Mouse (Mus musculus): ENCODE measurements around the gene Itsn1. TPM values are rescaled to one million over a fixed set of nuclear protein-coding genes. Genes with fewer than 3 reads are reported as not detected.

Gene Itsn1
- polyA plus RNA-seq, 1 experiment: 55.2 TPM

DNA sequence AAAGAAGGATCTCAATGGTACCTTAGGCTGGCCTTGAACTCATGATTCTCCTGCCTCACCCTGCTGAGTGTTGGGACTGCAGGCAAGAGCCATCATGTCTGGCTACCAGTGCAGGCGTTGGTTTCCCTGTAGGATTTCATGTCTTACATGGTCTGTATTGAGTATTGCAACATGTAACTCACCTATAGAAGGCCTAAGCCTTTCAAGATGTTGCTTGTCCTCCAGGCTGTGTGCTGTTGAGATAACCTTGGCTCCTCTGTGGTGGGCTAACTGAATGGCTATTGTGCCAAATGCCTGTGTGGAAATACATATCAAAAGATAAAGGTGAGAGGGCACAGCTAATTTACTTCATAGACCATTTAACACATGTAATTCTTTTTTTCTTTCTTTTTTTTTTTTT is 30.1 kb upstream of the Itsn1 start:
- Histone ChIP-seq H3K4me3 (ENCODE audit: insufficient read depth, low read length) (no peak overlapping the region), H3K27ac (ENCODE audit: insufficient read depth, low read length) (no peak overlapping the region), H3K4me1 (ENCODE audit: control insufficient read depth, insufficient read depth, low read length) (no peaks in the 10 kb centered on the region; the same call in 1 of the 2 replicates)
- no peak for TF ChIP-seq POLR2A (IDR thresholded peaks at IDR 0.05; ENCODE audit: extremely low read depth, insufficient read depth, low read length)
- TF ChIP-seq CTCF (IDR thresholded peaks at IDR 0.05; ENCODE audit: extremely low read depth, insufficient read depth, low read length): no peak

DNA sequence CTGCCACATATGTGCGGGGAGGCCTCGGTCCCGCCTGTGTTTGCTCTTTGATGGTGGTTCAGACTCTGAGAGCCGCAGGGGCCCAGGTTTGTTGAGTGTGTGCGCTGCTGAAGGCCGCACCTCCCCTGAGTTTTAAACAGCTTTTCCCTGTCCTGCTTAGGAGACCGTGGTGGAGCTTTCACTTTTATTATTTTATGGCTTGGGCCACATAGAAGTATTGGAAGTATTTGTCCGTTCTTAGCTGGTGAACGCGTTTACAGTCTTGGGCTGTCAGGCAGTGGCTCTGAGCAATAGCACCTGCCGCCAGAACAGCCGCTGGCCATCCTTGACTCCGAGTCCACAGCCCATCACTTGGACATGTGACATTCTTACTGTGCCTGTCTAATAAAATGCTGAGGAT is 27.2 kb upstream of the Itsn1 start:
- Histone ChIP-seq H3K4me3 (ENCODE audit: insufficient read depth, low read length) (no peak overlapping the region), H3K4me1 (ENCODE audit: control insufficient read depth, insufficient read depth, low read length) (peaks cover 3% of the 10 kb centered on the region; the same call in 1 of the 2 replicates), H3K27ac (ENCODE audit: insufficient read depth, low read length) (no peak overlapping the region)
- TF ChIP-seq CTCF (IDR thresholded peaks at IDR 0.05; ENCODE audit: extremely low read depth, insufficient read depth, low read length) (no peak), POLR2A (IDR thresholded peaks at IDR 0.05; ENCODE audit: extremely low read depth, insufficient read depth, low read length) (no peak)

DNA sequence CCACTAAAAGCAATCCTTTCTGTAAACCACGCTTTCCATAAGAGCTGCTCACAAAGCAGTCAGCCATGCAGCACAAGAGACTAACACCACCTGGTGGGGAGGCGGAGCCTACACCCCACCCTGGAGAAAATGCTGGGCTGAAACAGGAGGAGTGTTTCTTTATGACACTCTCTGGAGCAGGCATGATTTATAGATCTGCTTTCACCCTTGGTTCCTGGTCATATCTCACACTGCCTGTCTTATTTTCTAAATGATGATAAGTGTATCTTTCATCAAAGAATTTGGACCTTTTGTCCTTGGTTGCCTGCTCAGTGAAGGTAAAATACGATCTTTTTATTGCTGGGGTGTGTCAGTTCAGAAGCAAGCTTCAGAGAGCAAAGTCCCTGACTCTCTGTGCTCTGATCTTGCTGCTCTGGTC is 26.3 kb upstream of the Itsn1 start:
- no peak overlapping the region for H3K4me3 ChIP-seq (ENCODE audit: insufficient read depth, low read length)
- TF ChIP-seq POLR2A (IDR thresholded peaks at IDR 0.05; ENCODE audit: extremely low read depth, insufficient read depth, low read length) (no peak), CTCF (IDR thresholded peaks at IDR 0.05; ENCODE audit: extremely low read depth, insufficient read depth, low read length) (no peak)
- H3K4me1 ChIP-seq (ENCODE audit: control insufficient read depth, insufficient read depth, low read length): peaks cover 3% of the 10 kb centered on the region; the same call in 1 of the 2 replicates
- no peak overlapping the region for H3K27ac ChIP-seq (ENCODE audit: insufficient read depth, low read length)

DNA sequence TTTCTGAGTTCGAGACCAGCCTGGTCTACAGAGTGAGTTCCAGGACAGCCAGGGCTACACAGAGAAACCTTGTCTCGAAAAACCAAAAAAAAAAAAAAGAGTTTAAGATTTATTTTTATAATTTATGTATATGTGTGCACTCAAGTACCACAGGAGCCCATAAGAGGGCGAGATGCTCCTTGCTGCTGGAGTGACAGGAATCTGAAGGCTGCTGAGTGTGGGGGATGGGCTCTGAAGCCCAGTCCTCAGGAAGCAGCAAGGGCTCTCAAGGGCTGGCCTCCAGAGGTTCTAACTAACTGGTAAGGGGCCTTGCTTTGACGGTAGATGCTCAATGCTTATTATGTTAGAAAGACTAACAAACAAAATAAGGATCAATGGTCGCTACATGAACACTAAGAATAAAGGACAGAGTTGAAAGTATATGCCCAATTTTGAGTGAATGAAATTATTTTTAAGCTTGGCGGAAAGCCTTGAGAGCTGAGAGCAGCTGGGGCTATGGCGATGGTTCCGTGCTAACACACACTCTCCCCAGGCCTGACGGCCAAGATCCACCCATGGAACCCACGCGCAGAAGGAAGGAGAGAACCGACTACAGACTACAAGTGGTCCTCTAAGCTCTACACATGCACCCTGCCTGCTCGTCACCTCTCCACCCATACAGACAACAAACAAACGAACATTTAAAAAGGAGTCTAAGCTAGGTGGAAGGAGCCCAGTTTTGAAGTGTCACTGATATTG is 24.3 kb upstream of the Itsn1 start:
- H3K4me3 ChIP-seq (ENCODE audit: insufficient read depth, low read length): no peak overlapping the region
- no peak overlapping the region for H3K27ac ChIP-seq (ENCODE audit: insufficient read depth, low read length)
- H3K4me1 ChIP-seq (ENCODE audit: control insufficient read depth, insufficient read depth, low read length): peaks cover 3% of the 10 kb centered on the region; the same call in 1 of the 2 replicates
- TF ChIP-seq CTCF (IDR thresholded peaks at IDR 0.05; ENCODE audit: extremely low read depth, insufficient read depth, low read length) (0 out of 2 replicates have a peak, but pooled peaks have one; percentile 9), POLR2A (IDR thresholded peaks at IDR 0.05; ENCODE audit: extremely low read depth, insufficient read depth, low read length) (no peak)

DNA sequence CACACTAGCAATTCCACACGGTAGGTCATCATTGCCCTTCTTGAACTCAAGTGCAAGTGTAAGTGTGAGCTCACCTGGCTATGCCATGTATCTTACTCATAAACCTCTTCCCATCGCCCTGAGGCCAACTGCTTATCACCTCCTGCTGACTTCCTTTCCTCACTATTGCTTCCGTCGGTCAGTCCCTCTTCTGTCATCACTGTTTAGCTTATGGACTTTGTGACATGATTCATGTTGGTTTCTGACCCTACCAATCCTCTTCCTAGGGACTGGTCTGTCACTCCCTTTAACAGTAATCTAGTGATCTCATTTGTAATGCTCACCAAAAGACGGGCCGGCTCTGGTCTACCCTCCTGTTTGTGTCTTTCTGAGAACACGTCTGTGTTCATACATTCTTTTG is 18.8 kb upstream of the Itsn1 start:
- H3K4me1 ChIP-seq (ENCODE audit: control insufficient read depth, insufficient read depth, low read length): peaks cover 1% of the 10 kb centered on the region; the same call in 1 of the 2 replicates
- TF ChIP-seq POLR2A (IDR thresholded peaks at IDR 0.05; ENCODE audit: extremely low read depth, insufficient read depth, low read length): no peak
- TF ChIP-seq CTCF (IDR thresholded peaks at IDR 0.05; ENCODE audit: extremely low read depth, insufficient read depth, low read length): no peak
- H3K4me3 ChIP-seq (ENCODE audit: insufficient read depth, low read length): no peak overlapping the region
- H3K27ac ChIP-seq (ENCODE audit: insufficient read depth, low read length): no peak overlapping the region

DNA sequence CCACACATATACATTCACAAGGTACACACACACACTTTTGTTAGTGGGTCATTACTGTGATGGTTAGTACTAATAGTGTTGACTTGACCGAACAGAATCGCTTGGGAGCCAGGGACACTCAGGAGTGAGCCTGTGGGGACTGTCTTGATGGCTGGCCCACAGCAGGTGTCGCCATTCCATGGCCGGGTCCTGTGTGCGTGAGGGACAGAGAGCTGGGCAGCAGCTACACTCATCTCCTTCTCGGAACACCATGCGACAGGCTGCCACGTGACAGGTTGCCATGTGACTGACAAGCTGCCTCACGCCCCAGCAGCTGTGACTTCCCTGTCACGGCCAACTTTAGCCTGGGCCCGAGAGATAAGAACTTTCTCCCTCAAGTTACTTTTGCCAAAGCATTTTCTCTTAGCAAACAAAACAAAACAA is 12.1 kb upstream of the Itsn1 start:
- H3K4me3 ChIP-seq (ENCODE audit: insufficient read depth, low read length): no peak overlapping the region
- H3K4me1 ChIP-seq (ENCODE audit: control insufficient read depth, insufficient read depth, low read length): peaks cover 2% of the 10 kb centered on the region
- no peak overlapping the region for H3K27ac ChIP-seq (ENCODE audit: insufficient read depth, low read length)
- TF ChIP-seq CTCF (IDR thresholded peaks at IDR 0.05; ENCODE audit: extremely low read depth, insufficient read depth, low read length): no peak
- TF ChIP-seq POLR2A (IDR thresholded peaks at IDR 0.05; ENCODE audit: extremely low read depth, insufficient read depth, low read length): no peak

DNA sequence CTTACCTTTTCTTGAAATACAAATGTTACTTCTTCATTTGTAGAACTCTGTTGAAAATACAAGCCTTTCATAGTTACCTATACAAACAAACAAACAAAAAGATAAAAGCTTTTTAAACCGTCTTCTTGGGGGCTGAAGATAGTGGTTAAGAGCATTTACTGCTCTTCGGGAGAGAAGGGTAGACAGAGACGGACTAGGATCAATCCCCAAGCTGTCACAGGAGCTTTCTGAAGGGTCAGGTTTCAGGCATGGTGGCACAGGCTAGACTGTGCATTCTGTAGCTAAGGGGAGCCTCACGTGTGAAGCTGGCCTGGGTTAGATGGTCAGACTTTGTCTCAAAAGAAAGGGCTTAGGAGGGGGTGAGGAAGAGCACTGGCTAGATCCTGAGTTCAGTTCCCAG is 11.7 kb upstream of the Itsn1 start:
- no peak for TF ChIP-seq POLR2A (IDR thresholded peaks at IDR 0.05; ENCODE audit: extremely low read depth, insufficient read depth, low read length)
- no peak overlapping the region for H3K27ac ChIP-seq (ENCODE audit: insufficient read depth, low read length)
- peaks cover 2% of the 10 kb centered on the region for H3K4me1 ChIP-seq (ENCODE audit: control insufficient read depth, insufficient read depth, low read length)
- no peak overlapping the region for H3K4me3 ChIP-seq (ENCODE audit: insufficient read depth, low read length)

DNA sequence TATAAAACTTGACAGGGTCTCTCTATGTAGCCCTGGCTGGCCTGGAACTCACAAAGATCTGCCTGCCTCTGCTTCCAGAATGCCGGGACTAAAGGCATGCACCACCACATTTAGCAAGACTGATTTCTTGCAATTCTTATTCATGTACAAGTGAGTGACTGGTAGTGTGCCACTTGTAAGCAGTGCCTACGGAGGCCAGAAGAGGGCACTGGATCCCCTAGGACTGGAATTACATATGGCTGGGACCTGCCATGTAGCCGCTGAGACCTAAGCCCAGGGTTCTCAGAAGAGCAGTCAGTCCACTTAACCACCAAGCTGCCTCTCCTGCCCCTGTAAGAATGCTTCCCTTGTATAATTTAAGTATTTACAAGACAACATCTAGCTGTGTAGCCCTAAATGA is 4.8 kb upstream of the Itsn1 start:
- Histone ChIP-seq H3K4me1 (ENCODE audit: control insufficient read depth, insufficient read depth, low read length) (peaks cover 4% of the 10 kb centered on the region), H3K27ac (ENCODE audit: insufficient read depth, low read length) (no peak overlapping the region), H3K4me3 (ENCODE audit: insufficient read depth, low read length) (no peak overlapping the region)
- no peak for TF ChIP-seq POLR2A (IDR thresholded peaks at IDR 0.05; ENCODE audit: extremely low read depth, insufficient read depth, low read length)
- TF ChIP-seq CTCF (IDR thresholded peaks at IDR 0.05; ENCODE audit: extremely low read depth, insufficient read depth, low read length): peak; percentile 69

DNA sequence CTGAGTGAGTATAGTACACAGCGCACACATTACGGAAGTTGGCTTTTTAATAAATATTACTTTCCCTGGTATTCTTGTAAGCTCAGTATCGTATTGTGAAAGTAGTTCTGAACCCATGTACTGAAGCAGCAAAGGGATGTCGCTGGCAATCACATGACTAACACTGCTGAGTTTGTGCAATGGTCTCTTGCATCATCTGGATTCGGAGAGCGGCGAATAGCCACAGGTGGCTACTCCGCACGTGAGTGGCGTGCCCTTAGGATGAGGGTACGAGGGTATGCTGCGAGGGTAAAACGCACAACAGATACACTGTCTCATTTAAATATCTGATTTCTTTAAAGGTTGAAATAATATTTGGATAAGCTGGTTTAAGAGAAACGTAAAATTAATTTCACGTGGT is 1.6 kb upstream of the Itsn1 start:
- TF ChIP-seq POLR2A (IDR thresholded peaks at IDR 0.05; ENCODE audit: extremely low read depth, insufficient read depth, low read length): no peak
- no peak overlapping the region for H3K27ac ChIP-seq (ENCODE audit: insufficient read depth, low read length)
- H3K4me1 ChIP-seq (ENCODE audit: control insufficient read depth, insufficient read depth, low read length): peaks cover 2% of the 10 kb centered on the region; the same call in 1 of the 2 replicates
- peak overlapping the region; percentile 55; the same call in 1 of the 2 replicates for H3K4me3 ChIP-seq (ENCODE audit: insufficient read depth, low read length)

Data from cortical plate, adult 2 months (tissue).